Mouse (Mus musculus) small intestine, adult 2 months (tissue): ENCODE measurements at regions not wholly inside any gene's neighbourhood (a gene's known extent, or its start where the extent isn't known, plus 50 kb on each side); places are given as distances from the start of the nearest gene placed in this dataset.

Source experiments
- CTCF ChIP-seq: fragments of 200-500 bp; IDR thresholded peaks from 2 replicates; pipeline ENCODE4 v1.5.1; 2012; ENCODE audit warnings: low read depth, mild to moderate bottlenecking, control low read depth, inconsistent platforms, low read length, moderate library complexity, mixed read lengths; ENCODE audit not compliant: insufficient replicate concordance, insufficient read length; ENCODE audit errors: extremely low read depth
- POLR2A ChIP-seq: fragments of 200-500 bp; IDR thresholded peaks from 2 replicates; pipeline ENCODE4 v1.6.1; 2012; ENCODE audit warnings: low read depth, mild to moderate bottlenecking, control low read depth, inconsistent platforms, low read length, moderate library complexity

- TF ChIP-seq POLR2A (no peak), CTCF (no peak)
These were observed 190.9 kb upstream of the Ccdc122 start for GRCm38 (mm10) chr14:76845706-76846105.
